Mouse (Mus musculus) MEL (cell line): ENCODE data around the gene 4930455H04Rik. TPM values are rescaled to one million over a fixed set of nuclear protein-coding genes. Genes with fewer than 3 reads are reported as not detected.

Experiments used
- DNase-seq: peaks from one replicate; pipeline ENCODE4 v3.0.0; 2011; ENCODE audit warnings: low read depth, low spot score
- H3K27ac ChIP-seq: 2 replicates; pipeline ENCODE4 v1.5.1; 2012; ENCODE audit warnings: low read depth, mild to moderate bottlenecking, control low read depth, low read length, moderate library complexity; ENCODE audit not compliant: control insufficient read depth
- H3K27me3 ChIP-seq, 2 experiments: fragments of 150-350 bp in 1 of 2; sonication (generic) in 1 of 2; 2 replicates each; pipeline ENCODE4 v1.6.1; 2012; ENCODE audit warnings: low read length in 2 of 2, mild to moderate bottlenecking in 2 of 2, improper control_type of control experiment in 1 of 2, moderate library complexity in 1 of 2; ENCODE audit not compliant: insufficient read depth in 2 of 2, control insufficient read depth in 1 of 2
- H3K36me3 ChIP-seq, 2 experiments: 2 replicates each; pipeline ENCODE4 v1.6.1; 2012 to 2014; ENCODE audit warnings: low read length in 2 of 2, improper control_type of control experiment in 1 of 2, inconsistent platforms in 1 of 2, mild to moderate bottlenecking in 1 of 2; ENCODE audit not compliant: insufficient read depth in 2 of 2, control insufficient read depth in 1 of 2
- H3K4me1 ChIP-seq, 2 experiments: fragments of 150-350 bp in 1 of 2; sonication (generic) in 1 of 2; 2 replicates each; pipeline ENCODE4 v1.6.1; 2012; ENCODE audit warnings: low read length in 2 of 2, improper control_type of control experiment in 1 of 2, mild to moderate bottlenecking in 1 of 2; ENCODE audit not compliant: insufficient read depth in 2 of 2, control insufficient read depth in 1 of 2
- H3K4me3 ChIP-seq, 2 experiments: fragments of 150-350 bp in 1 of 2; sonication (generic) in 1 of 2; 2 replicates each; pipeline ENCODE4 v1.5.1; 2012; ENCODE audit warnings: low read depth in 2 of 2, low read length in 2 of 2, mild to moderate bottlenecking in 2 of 2, moderate library complexity in 2 of 2, control low read depth in 1 of 2, improper control_type of control experiment in 1 of 2; ENCODE audit not compliant: control insufficient read depth in 1 of 2, insufficient read depth in 1 of 2
- H3K79me2 ChIP-seq: 2 replicates; pipeline ENCODE4 v1.6.1; 2012; ENCODE audit warnings: mild to moderate bottlenecking, low read length, moderate library complexity; ENCODE audit not compliant: control insufficient read depth, poor library complexity, insufficient read depth
- H3K9ac ChIP-seq: 2 replicates; pipeline ENCODE4 v1.6.1; 2012; ENCODE audit warnings: low read depth, mild to moderate bottlenecking, control low read depth, low read length, moderate library complexity; ENCODE audit not compliant: control insufficient read depth, poor library complexity, severe bottlenecking
- H3K9me3 ChIP-seq: fragments of 150-350 bp; sonication (generic); replicated peaks from 2 replicates; pipeline ENCODE4 v1.6.1; 2012; ENCODE audit warnings: mild to moderate bottlenecking, low read length, improper control_type of control experiment, moderate library complexity; ENCODE audit not compliant: insufficient read depth
- BHLHE40 ChIP-seq: IDR thresholded peaks from 2 replicates; pipeline ENCODE4 v1.6.1; 2012; ENCODE audit warnings: low read depth, mild to moderate bottlenecking, inconsistent platforms, low read length, improper control_type of control experiment, borderline replicate concordance
- CHD2 ChIP-seq: IDR thresholded peaks from 2 replicates; pipeline ENCODE4 v1.6.1; 2011; ENCODE audit warnings: low read length, improper control_type of control experiment
- ELF1 ChIP-seq: IDR thresholded peaks from 2 replicates; pipeline ENCODE4 v1.6.1; 2014; ENCODE audit warnings: low read depth, mild to moderate bottlenecking, inconsistent platforms, low read length, improper control_type of control experiment, moderate library complexity
- GABPA ChIP-seq: IDR thresholded peaks from 2 replicates; pipeline ENCODE4 v1.6.1; 2012; ENCODE audit warnings: low read depth, mild to moderate bottlenecking, inconsistent platforms, low read length, improper control_type of control experiment, moderate library complexity
- GATA1 ChIP-seq: IDR thresholded peaks from 2 replicates; pipeline ENCODE4 v1.6.1; 2011; ENCODE audit warnings: low read depth, low read length, improper control_type of control experiment
- JUND ChIP-seq: IDR thresholded peaks from 2 replicates; pipeline ENCODE4 v1.6.1; 2011; ENCODE audit warnings: low read depth, mild to moderate bottlenecking, improper control_type of control experiment, low read length
- MEF2A ChIP-seq: IDR thresholded peaks from 2 replicates; pipeline ENCODE4 v1.6.1; 2014; ENCODE audit warnings: low read depth, mild to moderate bottlenecking, inconsistent platforms, low read length, improper control_type of control experiment; ENCODE audit not compliant: poor library complexity, insufficient replicate concordance, severe bottlenecking; ENCODE audit errors: extremely low read depth
- MXI1 ChIP-seq: IDR thresholded peaks from 2 replicates; pipeline ENCODE4 v1.6.1; 2011; ENCODE audit warnings: mild to moderate bottlenecking, low read depth, low read length, improper control_type of control experiment
- MYC ChIP-seq: IDR thresholded peaks from 2 replicates; pipeline ENCODE4 v1.6.1; 2011; ENCODE audit warnings: low read depth, mild to moderate bottlenecking, low read length, improper control_type of control experiment, moderate library complexity
- NELFE ChIP-seq: IDR thresholded peaks from 2 replicates; pipeline ENCODE4 v1.6.1; 2011; ENCODE audit warnings: low read depth, low read length, improper control_type of control experiment
- NRF1 ChIP-seq: IDR thresholded peaks from 2 replicates; pipeline ENCODE4 v1.6.1; 2014; ENCODE audit warnings: low read depth, mild to moderate bottlenecking, inconsistent platforms, low read length, improper control_type of control experiment, moderate library complexity; ENCODE audit not compliant: poor library complexity, insufficient read depth, severe bottlenecking
- POLR2AphosphoS2 ChIP-seq: IDR thresholded peaks from 2 replicates; pipeline ENCODE4 v1.6.1; 2011; ENCODE audit warnings: low read length, improper control_type of control experiment
- RCOR1 ChIP-seq: IDR thresholded peaks from 2 replicates; pipeline ENCODE4 v1.6.1; 2012; ENCODE audit warnings: low read depth, mild to moderate bottlenecking, inconsistent platforms, low read length, improper control_type of control experiment
- SIN3A ChIP-seq: IDR thresholded peaks from 2 replicates; pipeline ENCODE4 v1.6.1; 2012; ENCODE audit warnings: low read length, improper control_type of control experiment, inconsistent platforms
- SMC3 ChIP-seq: IDR thresholded peaks from 2 replicates; pipeline ENCODE4 v1.6.1; 2011; ENCODE audit warnings: low read depth, low read length, improper control_type of control experiment
- TBP ChIP-seq: IDR thresholded peaks from 2 replicates; pipeline ENCODE4 v1.8.0; 2011; ENCODE audit warnings: low read depth, low read length, improper control_type of control experiment
- USF1 ChIP-seq: IDR thresholded peaks from 2 replicates; pipeline ENCODE4 v1.6.1; 2014; ENCODE audit warnings: low read depth, mild to moderate bottlenecking, inconsistent platforms, low read length, improper control_type of control experiment, moderate library complexity
- USF2 ChIP-seq, 2 experiments: IDR thresholded peaks; 2 replicates each; pipeline ENCODE4 v1.6.1; 2011 to 2012; ENCODE audit warnings: improper control_type of control experiment in 2 of 2, low read length in 2 of 2, borderline replicate concordance in 1 of 2, inconsistent platforms in 1 of 2, low read depth in 1 of 2, mild to moderate bottlenecking in 1 of 2; ENCODE audit not compliant: insufficient read depth in 1 of 2
- ZC3H11A ChIP-seq: IDR thresholded peaks from 2 replicates; pipeline ENCODE4 v1.6.1; 2012; ENCODE audit warnings: low read depth, mild to moderate bottlenecking, inconsistent platforms, low read length, improper control_type of control experiment
- polyA plus RNA-seq, 2 experiments: library from polyadenylated mRNA; stranded (reverse) in 1 of 2; unstranded in 1 of 2; fragments of >175 nt in 1 of 2; fragments of >200 nt in 1 of 2; gene quantifications; 2 replicates each; pipeline versions ENCODE4 v1.2.1 to v1.2.4; 2012; ENCODE audit warnings: low replicate concordance in 2 of 2, low read depth in 1 of 2; ENCODE audit not compliant: insufficient read length in 2 of 2, insufficient read depth in 1 of 2, missing spikeins in 1 of 2
- total RNA-seq: library from RNA; depleted of rRNA; stranded (reverse); fragments of 300-350 nt; gene quantifications from 2 replicates; pipeline ENCODE4 v1.2.3, GENCODE M21; 2012

Gene 4930455H04Rik
- total and polyA plus RNA-seq, 3 experiments: not detected

DNA sequence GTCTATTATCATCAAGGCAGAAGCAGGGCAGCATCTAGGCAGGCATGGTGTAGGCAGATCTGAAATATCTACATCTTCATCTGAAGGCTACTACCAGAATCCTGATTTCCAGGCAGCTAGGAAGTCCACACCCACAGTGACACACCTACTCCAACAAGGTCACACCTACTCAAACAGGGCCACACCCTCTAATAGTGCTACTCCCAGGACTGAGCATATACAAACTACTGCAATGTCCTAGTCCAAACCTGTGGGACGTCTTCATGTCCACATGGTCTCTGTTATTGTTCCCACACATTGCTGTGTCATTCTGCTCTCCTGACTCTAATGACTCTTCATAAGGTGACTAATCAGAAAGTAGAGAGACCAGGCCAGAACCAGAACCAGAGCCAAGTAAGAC lies 56.0 kb downstream of the 4930455H04Rik start:
- no peaks in the 10 kb centered on the region for H3K36me3 ChIP-seq
- no peak for DNase-seq
- no peaks in the 10 kb centered on the region for H3K79me2 ChIP-seq
- H3K4me1 ChIP-seq: no peaks in the 10 kb centered on the region
- H3K27ac ChIP-seq: no peak overlapping the region
- H3K9ac ChIP-seq: no peak overlapping the region
- no peak overlapping the region for H3K4me3 ChIP-seq
- H3K27me3 ChIP-seq: peaks cover 2% of the 10 kb centered on the region in 2 experiments; a peak in 2 of 4 replicates
- TF ChIP-seq NELFE (no peak), USF1 (no peak), CHD2 (no peak), POLR2AphosphoS2 (no peak), MXI1 (no peak), BHLHE40 (no peak), TBP (no peak), USF2 (IDR thresholded peaks at IDR 0.05; ENCODE audit: borderline replicate concordance in 1 of 2, insufficient read depth in 1 of 2, low read depth in 1 of 2, low read length in 2 of 2) (no peak), ELF1 (no peak), JUND (no peak)
- no peaks in the 10 kb centered on the region for H3K9me3 ChIP-seq

- no peak overlapping the region for H3K9ac ChIP-seq
- H3K79me2 ChIP-seq: no peaks in the 10 kb centered on the region
- no peaks in the 10 kb centered on the region for H3K9me3 ChIP-seq
- no peak for DNase-seq
- H3K27ac ChIP-seq: no peak overlapping the region
- no peaks in the 10 kb centered on the region for H3K4me1 ChIP-seq
- peaks cover 2% of the 10 kb centered on the region in 2 experiments; a peak in 2 of 4 replicates for H3K27me3 ChIP-seq
- H3K4me3 ChIP-seq: no peak overlapping the region
- H3K36me3 ChIP-seq: no peaks in the 10 kb centered on the region
- TF ChIP-seq NRF1 (no peak), SIN3A (no peak), GATA1 (no peak), SMC3 (no peak), ZC3H11A (no peak), MEF2A (no peak), ELF1 (no peak), MYC (no peak), RCOR1 (no peak), GABPA (no peak)
- TF ChIP-seq, all 39 proteins: peak for 0
These were observed 56.5 kb downstream of the 4930455H04Rik start for GRCm38 (mm10) chr3:117024557-117024956.
